ENCODE assay signal across 8 mouse cellular contexts in the genomic region with DNA sequence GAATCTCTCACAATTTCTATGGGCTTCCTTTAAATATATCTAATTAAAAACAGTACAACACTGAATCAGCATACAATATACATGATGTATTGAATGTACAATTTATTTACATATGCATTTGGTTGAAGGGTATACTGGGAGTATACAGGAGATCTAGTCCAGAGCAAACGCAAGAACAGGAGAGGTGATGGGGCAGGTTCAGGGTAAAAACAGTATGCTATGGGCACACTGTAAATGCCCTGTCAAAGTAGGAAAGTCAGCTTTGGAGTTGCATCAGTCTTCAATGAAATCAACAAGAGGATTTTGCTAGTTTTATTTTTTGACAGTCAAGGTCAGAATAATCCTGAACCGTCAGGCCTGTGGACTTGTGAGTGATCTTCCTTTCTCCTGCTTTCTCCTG. TPM values are rescaled to one million over a fixed set of nuclear protein-coding genes. Genes with fewer than 3 reads are reported as not detected.
DNase-seq lines count a peak whose midpoint lies in the region; ATAC-seq and TF ChIP-seq lines count a peak whose summit lies in the region.

No protein-coding gene starts in this region.

- H3K27ac ChIP-seq in heart, embryonic 15.5 days, result peak overlapping the region; percentile 85
- peak overlapping the region; percentile 83 for H3K27ac ChIP-seq in bone marrow macrophage, adult 2 months (ENCODE audit: insufficient read depth, low read depth, low read length)
- H3K27ac ChIP-seq in hindbrain, embryonic 15.5 days (replicated peaks), result peak overlapping the region; percentile 92
- H3K27ac ChIP-seq in midbrain, embryonic 13.5 days, result no peak overlapping the region

- H3K4me1 ChIP-seq in heart, embryonic 15.5 days (replicated peaks), result peaks cover 6% of the 10 kb centered on the region; the same call in 1 of the 2 replicates
- H3K4me1 ChIP-seq in bone marrow macrophage, adult 2 months (ENCODE audit: control insufficient read depth, insufficient read depth, low read length), result 0 out of 2 replicates have a peak, but pooled peaks cover 2% of the 10 kb centered on the region
- H3K4me1 ChIP-seq in hindbrain, embryonic 15.5 days (replicated peaks), result peaks cover 3% of the 10 kb centered on the region; the same call in 1 of the 2 replicates
- H3K4me1 ChIP-seq in midbrain, embryonic 13.5 days (replicated peaks), result peaks cover 2% of the 10 kb centered on the region; the same call in 1 of the 2 replicates

- no peaks in the 10 kb centered on the region for H3K27me3 ChIP-seq in heart, embryonic 15.5 days
- H3K27me3 ChIP-seq in hindbrain, embryonic 15.5 days, result no peaks in the 10 kb centered on the region
- H3K27me3 ChIP-seq in midbrain, embryonic 13.5 days, result no peaks in the 10 kb centered on the region

- no peaks in the 10 kb centered on the region for H3K9me3 ChIP-seq in heart, embryonic 15.5 days (replicated peaks)
- no peaks in the 10 kb centered on the region for H3K9me3 ChIP-seq in hindbrain, embryonic 15.5 days
- H3K9me3 ChIP-seq in midbrain, embryonic 13.5 days, result no peaks in the 10 kb centered on the region

- ATAC-seq in heart, embryonic 15.5 days (replicated peaks; ENCODE audit: insufficient number of reproducible peaks, insufficient read depth, low FRiP score, low read depth), result no peak
- peak; percentile 2; the same call in 1 of the 2 replicates for ATAC-seq in hindbrain, embryonic 15.5 days (ENCODE audit: low FRiP score, low read depth)
- ATAC-seq in midbrain, embryonic 13.5 days, result peak; percentile 43

- 62% methylated on average over 2 of the region's 2 CpGs for WGBS in heart, embryonic 15.5 days
- WGBS in hindbrain, embryonic 15.5 days, result 61% methylated on average over 2 of the region's 2 CpGs
- 64% methylated on average over 2 of the region's 2 CpGs for WGBS in midbrain, embryonic 13.5 days

- intact Hi-C loops in heart, postnatal 10 days (cut with DNase I), result loop anchor here (5.0 to 10.0 kb wide), 2 partner anchors 172 to 206 kb away; partner anchors contain the start of genes 5730522E02Rik, Gm6899 and Vrk2
- intact Hi-C loops in left cerebral cortex, postnatal 14 days (cut with DNase I), result no loop called here

- no peak for DNase-seq in heart, postnatal 10 days
- DNase-seq in ovary, postnatal 14 days (ENCODE audit: low spot score), result no peak
- DNase-seq in left cerebral cortex, postnatal 14 days (ENCODE audit: low spot score in 2 of 2), result no peak
- no peak for DNase-seq in lung, postnatal 36 days

- TF ChIP-seq CTCF in bone marrow macrophage, adult 2 months (IDR thresholded peaks at IDR 0.05; ENCODE audit: low read depth, low read length), result no peak

- peak overlapping the region; percentile 82 for H3K9ac ChIP-seq in heart, embryonic 15.5 days
- peak overlapping the region; percentile 77 for H3K9ac ChIP-seq in hindbrain, embryonic 15.5 days
- H3K9ac ChIP-seq in midbrain, embryonic 13.5 days (replicated peaks), result peak overlapping the region; percentile 65

- H3K4me3 ChIP-seq in heart, embryonic 15.5 days, result peak overlapping the region; percentile 75
- peak overlapping the region; percentile 86 for H3K4me3 ChIP-seq in bone marrow macrophage, adult 2 months (ENCODE audit: insufficient read depth, low read length)
- peak overlapping the region; percentile 83 for H3K4me3 ChIP-seq in hindbrain, embryonic 15.5 days
- H3K4me3 ChIP-seq in midbrain, embryonic 13.5 days (replicated peaks), result peak overlapping the region; percentile 77

- no peaks in the 10 kb centered on the region for H3K36me3 ChIP-seq in heart, embryonic 15.5 days
- no peaks in the 10 kb centered on the region for H3K36me3 ChIP-seq in hindbrain, embryonic 15.5 days
- H3K36me3 ChIP-seq in midbrain, embryonic 13.5 days, result no peaks in the 10 kb centered on the region

- TF ChIP-seq POLR2A in bone marrow macrophage, adult 2 months (IDR thresholded peaks at IDR 0.05; ENCODE audit: borderline replicate concordance, low read depth, low read length), result no peak

- peak overlapping the region; percentile 68 for H3K4me2 ChIP-seq in heart, embryonic 15.5 days
- peak overlapping the region; percentile 73 for H3K4me2 ChIP-seq in hindbrain, embryonic 15.5 days
- H3K4me2 ChIP-seq in midbrain, embryonic 13.5 days (replicated peaks), result peak overlapping the region; percentile 66

RNA-seq across cellular contexts. Expression of gene Fancl, which starts 0.7 kb away (rescaled TPM):
- polyA plus RNA-seq in heart, embryonic 15.5 days (2015; fragmentation: Nextera tagmentation; extraction: Ambion mirVana), result 20.6 and 24.4 TPM in 2 replicates
- total RNA-seq in heart, postnatal 10 days (2021), result 10 to 100 TPM in 1 of 2 experiments, 1 to 10 TPM in 1; 9.6 to 12.1 TPM
- 10.1 and 13.3 TPM in 2 replicates for polyA plus RNA-seq in bone marrow macrophage, adult 2 months (2012; ENCODE audit: insufficient read depth, insufficient read length, missing spikeins)
- polyA plus RNA-seq in hindbrain, embryonic 15.5 days (2015; fragmentation: Nextera tagmentation; extraction: Ambion mirVana), result 13.5 and 15.9 TPM in 2 replicates
- 15.2 and 17.1 TPM in 2 replicates for polyA plus RNA-seq in midbrain, embryonic 13.5 days (2015; fragmentation: Nextera tagmentation; extraction: Ambion mirVana)
- total RNA-seq in left cerebral cortex, postnatal 14 days (2021), result 10 to 100 TPM in 1 of 2 experiments, 1 to 10 TPM in 1; 8.6 to 10.6 TPM
